ENCODE assay signal across 16 mouse cellular contexts in the genomic region with DNA sequence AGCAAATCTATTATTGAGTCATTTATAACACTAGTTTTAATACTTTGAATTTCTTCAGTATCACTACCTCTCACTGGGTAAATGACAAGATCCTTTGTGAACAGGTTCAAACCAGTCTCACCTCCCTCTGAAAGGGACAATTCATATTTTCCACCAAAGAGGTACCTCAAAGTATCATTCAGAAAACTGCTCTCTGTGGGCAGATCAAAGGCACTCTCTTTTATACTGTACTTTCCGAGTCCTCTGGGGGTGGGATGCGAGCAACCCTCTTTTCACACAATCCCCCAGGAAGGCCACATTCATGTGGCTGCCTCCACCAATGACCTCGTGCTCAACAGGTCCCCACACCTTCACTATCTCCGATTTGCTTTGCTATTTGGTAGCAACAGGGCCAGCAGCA. TPM values are rescaled to one million over a fixed set of nuclear protein-coding genes. Genes with fewer than 3 reads are reported as not detected.
A peak's percentile ranks its signal among the peaks of the same experiment; 100 is the strongest.
DNase-seq lines count a peak whose midpoint lies in the region; ATAC-seq and TF ChIP-seq lines count a peak whose summit lies in the region.
"Had no signal": no experiment of that assay in that cellular context is flagged by ENCODE, and none has a peak within 500 bp of the region (broad histone marks: within the 10 kb centered on the region; RNA-seq: fewer than 3 reads in every experiment).

No protein-coding gene starts in this region.

- H3K9me3 ChIP-seq in heart, embryonic 15.5 days (replicated peaks), result no peaks in the 10 kb centered on the region
- H3K9me3 ChIP-seq in lung, postnatal 0 days (ENCODE audit: low read length), result no peaks in the 10 kb centered on the region
- no peaks in the 10 kb centered on the region for H3K9me3 ChIP-seq in stomach, postnatal 0 days (ENCODE audit: control insufficient read depth, low read length)
- H3K9me3 ChIP-seq: forebrain, embryonic 13.5 days had no signal

- no peak for TF ChIP-seq EP300 in lung, postnatal 0 days (IDR thresholded peaks at IDR 0.05)
- TF ChIP-seq EP300 in stomach, postnatal 0 days (optimal IDR thresholded peaks at IDR 0.05), result no peak

- no peak for ATAC-seq in heart, embryonic 15.5 days (replicated peaks; ENCODE audit: insufficient number of reproducible peaks, insufficient read depth, low FRiP score, low read depth)
- ATAC-seq in lung, postnatal 0 days, result no peak
- ATAC-seq in activated CD4-positive, CD25-positive, alpha-beta regulatory T cell, adult 4 months, result peak; percentile 65
- no peak for ATAC-seq in stomach, postnatal 0 days (ENCODE audit: low FRiP score, low TSS enrichment)
- ATAC-seq: forebrain, embryonic 13.5 days; hindbrain, postnatal 0 days had no signal

- peaks cover 14% of the 10 kb centered on the region for H3K36me3 ChIP-seq in heart, embryonic 15.5 days
- peaks cover 6% of the 10 kb centered on the region; the same call in 1 of the 2 replicates for H3K36me3 ChIP-seq in lung, postnatal 0 days (ENCODE audit: insufficient read depth, low read length)
- peaks cover 5% of the 10 kb centered on the region; the same call in 1 of the 2 replicates for H3K36me3 ChIP-seq in stomach, postnatal 0 days (ENCODE audit: control insufficient read depth, insufficient read depth, low read length)

- DNase-seq in heart, postnatal 36 days, result no peak
- DNase-seq in lung, postnatal 0 days (ENCODE audit: low spot score), result no peak
- DNase-seq in lung, postnatal 36 days, result no peak
- DNase-seq in stomach, postnatal 0 days (ENCODE audit: low spot score), result no peak
- no peak for DNase-seq in cerebellum, postnatal 4 days (ENCODE audit: low spot score in 2 of 2)
- DNase-seq: adrenal gland, adult 8-10 months; cerebellum, adult 11-12 months; cerebellum, postnatal 25 days; gastrocnemius, postnatal 36 days; kidney, adult 2 months; kidney, postnatal 25 days; lung, postnatal 10 days had no signal

- peaks cover 60% of the 10 kb centered on the region for H3K4me1 ChIP-seq in heart, embryonic 15.5 days (replicated peaks)
- H3K4me1 ChIP-seq in lung, postnatal 0 days (ENCODE audit: insufficient read depth, low read depth, low read length), result peaks cover 25% of the 10 kb centered on the region
- peaks cover 14% of the 10 kb centered on the region for H3K4me1 ChIP-seq in stomach, postnatal 0 days (replicated peaks; ENCODE audit: control insufficient read depth, insufficient read depth)

- no peak for TF ChIP-seq CTCF in lung, postnatal 0 days (IDR thresholded peaks at IDR 0.05)
- no peak for TF ChIP-seq CTCF in stomach, postnatal 0 days (IDR thresholded peaks at IDR 0.05; ENCODE audit: low read depth)

- no peak overlapping the region for H3K4me2 ChIP-seq in heart, embryonic 15.5 days
- no peak overlapping the region for H3K4me2 ChIP-seq in lung, postnatal 0 days (replicated peaks; ENCODE audit: low read depth, low read length)
- H3K4me2 ChIP-seq in stomach, postnatal 0 days (replicated peaks; ENCODE audit: low read depth), result no peak overlapping the region
- H3K4me2 ChIP-seq: forebrain, embryonic 13.5 days had no signal

- H3K4me3 ChIP-seq in heart, embryonic 15.5 days, result no peak overlapping the region
- H3K4me3 ChIP-seq in lung, postnatal 0 days (ENCODE audit: low read depth, low read length), result no peak overlapping the region
- H3K4me3 ChIP-seq in stomach, postnatal 0 days (ENCODE audit: low read depth, low read length), result no peak overlapping the region
- H3K4me3 ChIP-seq: forebrain, embryonic 13.5 days had no signal

- peak overlapping the region; percentile 86; the same call in 1 of the 2 replicates for H3K27ac ChIP-seq in heart, embryonic 15.5 days
- H3K27ac ChIP-seq in lung, postnatal 0 days (ENCODE audit: low read length), result peak overlapping the region; percentile 16; the same call in 1 of the 2 replicates
- peak overlapping the region; percentile 85 for H3K27ac ChIP-seq in stomach, postnatal 0 days (replicated peaks)
- H3K27ac ChIP-seq: forebrain, embryonic 13.5 days had no signal

- intact Hi-C loops in heart, postnatal 36 days (cut with DNase I), result no loop called here

- no peaks in the 10 kb centered on the region for H3K27me3 ChIP-seq in heart, embryonic 15.5 days
- no peaks in the 10 kb centered on the region for H3K27me3 ChIP-seq in lung, postnatal 0 days (replicated peaks; ENCODE audit: insufficient read depth, low read length)
- no peaks in the 10 kb centered on the region for H3K27me3 ChIP-seq in stomach, postnatal 0 days (ENCODE audit: control insufficient read depth, insufficient read depth, low read length)
- H3K27me3 ChIP-seq: forebrain, embryonic 13.5 days had no signal

- H3K9ac ChIP-seq in heart, embryonic 15.5 days, result no peak overlapping the region
- no peak overlapping the region for H3K9ac ChIP-seq in lung, postnatal 0 days (replicated peaks; ENCODE audit: low read depth)
- no peak overlapping the region for H3K9ac ChIP-seq in stomach, postnatal 0 days (ENCODE audit: low read length)
- H3K9ac ChIP-seq: forebrain, embryonic 13.5 days had no signal

- WGBS in heart, embryonic 15.5 days, result 59% methylated on average over 4 of the region's 4 CpGs
- WGBS in lung, postnatal 0 days, result 66% methylated on average over 4 of the region's 4 CpGs
- 72% methylated on average over 4 of the region's 4 CpGs for WGBS in stomach, postnatal 0 days

RNA-seq across cellular contexts. Expression of a gene that starts 16.9 kb away (rescaled TPM):
- polyA plus RNA-seq in heart, embryonic 15.5 days (2015; fragmentation: Nextera tagmentation; extraction: Ambion mirVana), result 93.4 and 103 TPM in 2 replicates
- total RNA-seq in heart, postnatal 36 days (2021), result 10 to 100 TPM; 32.3 to 37.0 TPM
- polyA plus RNA-seq in lung, postnatal 0 days (2015; fragmentation: Nextera tagmentation; extraction: Ambion mirVana), result 94.0 and 94.2 TPM in 2 replicates
- 100 to 1,000 TPM; 115 to 134 TPM for polyA plus RNA-seq in activated CD4-positive, CD25-positive, alpha-beta regulatory T cell, adult 4 months (2017; shearing (Covaris generic))
- polyA plus RNA-seq in stomach, postnatal 0 days (2015; fragmentation: Nextera tagmentation; extraction: Ambion mirVana), result 77.0 and 77.9 TPM in 2 replicates

RNA-seq across cellular contexts. Expression of a gene that starts 30.1 kb away (rescaled TPM):
- 5.7 and 6.7 TPM in 2 replicates for polyA plus RNA-seq in heart, embryonic 15.5 days (2015; fragmentation: Nextera tagmentation; extraction: Ambion mirVana)
- total RNA-seq in heart, postnatal 36 days (2021), result 1 to 10 TPM; 3.0 to 5.6 TPM
- 4.2 and 5.6 TPM in 2 replicates for polyA plus RNA-seq in lung, postnatal 0 days (2015; fragmentation: Nextera tagmentation; extraction: Ambion mirVana)
- 1 to 10 TPM; 4.0 to 4.8 TPM for polyA plus RNA-seq in activated CD4-positive, CD25-positive, alpha-beta regulatory T cell, adult 4 months (2017; shearing (Covaris generic))
- polyA plus RNA-seq in stomach, postnatal 0 days (2015; fragmentation: Nextera tagmentation; extraction: Ambion mirVana), result 3.4 and 3.8 TPM in 2 replicates

Comparison
In these comparisons a context has a peak if more than half of its experiments do, and no peak if none do; other contexts are left out.
1. H3K27ac ChIP-seq: peak in every context shown above with its lines; median percentile 86 in heart, embryonic 15.5 days; 85 in stomach, postnatal 0 days; 16 in lung, postnatal 0 days.